Mouse (Mus musculus) cerebellum, adult 9-10 months (tissue): ENCODE measurements around the gene B230104I21Rik.

ENCODE experiments used
- DNase-seq: peaks from one replicate; pipeline ENCODE4 v3.0.0; 2022

Gene B230104I21Rik

DNA sequence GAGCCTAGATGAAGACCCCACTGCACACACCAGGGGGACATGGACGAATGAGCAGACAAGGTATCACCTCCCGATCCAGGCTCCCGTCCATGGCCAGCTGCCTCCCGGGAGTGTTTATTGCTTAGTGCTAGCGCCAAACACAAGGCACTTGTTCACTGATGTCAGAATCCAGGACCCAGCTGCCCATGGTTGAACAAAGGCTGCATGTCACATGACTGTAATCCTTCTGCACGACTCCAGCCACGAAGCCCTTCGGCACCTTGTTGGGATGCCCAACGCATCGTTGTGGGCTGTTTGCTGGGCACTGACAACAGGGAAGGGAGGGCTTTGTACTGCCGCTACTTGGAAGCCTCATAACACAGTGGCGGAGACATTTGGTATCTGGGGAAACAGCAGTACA, at the start of gene B230104I21Rik:
TSS of gene B230104I21Rik (plus strand) at position 367 of the 400 bp plus-strand sequence.
- DNase-seq: peak; percentile 1

DNA sequence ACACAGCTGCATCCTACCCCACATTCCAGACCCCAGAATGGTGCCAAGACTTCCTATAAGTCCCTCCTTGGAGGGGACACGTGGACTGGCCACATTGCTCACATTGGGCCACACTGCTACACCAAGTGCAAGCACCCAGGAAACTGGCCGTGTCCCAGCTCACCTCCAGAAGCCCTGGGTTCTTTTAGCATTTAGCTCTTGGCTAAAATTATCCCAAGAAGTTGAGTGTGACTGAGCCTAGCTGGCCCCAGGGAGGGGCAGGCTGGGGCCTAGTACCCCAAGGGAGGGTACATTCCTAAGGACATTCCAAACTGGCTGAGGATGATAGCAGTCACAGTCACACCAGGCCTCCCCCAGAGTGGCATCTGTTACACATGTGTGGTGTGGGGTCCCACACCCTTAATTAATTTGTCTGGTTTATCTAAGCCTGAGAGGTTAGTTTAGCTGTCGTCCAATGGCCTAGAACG, 42.2 kb upstream of the B230104I21Rik start:
- no peak for DNase-seq

- DNase-seq: no peak
Observed at GRCm38 (mm10) chr4:154294262-154294731, 41.6 kb upstream of the B230104I21Rik start.

GRCm38 (mm10) chr4:154297761-154298160, 38.2 kb upstream of the B230104I21Rik start:
- DNase-seq: no peak

- no peak for DNase-seq
Observed at GRCm38 (mm10) chr4:154299541-154300271, 36.2 kb upstream of the B230104I21Rik start.

GRCm38 (mm10) chr4:154301466-154301881, 34.5 kb upstream of the B230104I21Rik start, which contains the start of gene Arhgef16:
TSS of gene Arhgef16 (minus strand) at chr4:154301676.
- DNase-seq: peak; percentile 41

DNA sequence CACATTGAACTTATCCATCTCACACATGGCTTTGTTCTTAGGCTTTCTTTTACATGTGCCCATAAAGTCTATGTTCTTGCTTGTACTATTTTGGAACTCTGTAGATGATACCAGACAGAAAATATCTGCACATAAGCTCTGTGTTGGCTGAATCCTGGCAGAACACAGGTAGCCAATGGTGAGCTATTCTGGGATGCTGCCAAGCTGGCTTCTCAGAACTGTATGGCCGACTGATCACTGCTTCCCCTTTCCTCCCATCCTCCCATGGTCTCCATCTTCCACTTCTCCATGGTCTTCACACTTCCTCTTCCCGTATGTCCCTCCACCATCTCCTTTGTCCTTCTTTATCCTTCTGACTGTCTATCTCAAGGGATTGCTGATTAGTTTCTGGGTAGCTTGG, 26.8 kb upstream of the B230104I21Rik start:
- DNase-seq: no peak

- no peak for DNase-seq
Observed at GRCm38 (mm10) chr4:154310576-154311262, 25.2 kb upstream of the B230104I21Rik start.

GRCm38 (mm10) chr4:154312143-154312812, 23.6 kb upstream of the B230104I21Rik start:
- DNase-seq: no peak

DNA sequence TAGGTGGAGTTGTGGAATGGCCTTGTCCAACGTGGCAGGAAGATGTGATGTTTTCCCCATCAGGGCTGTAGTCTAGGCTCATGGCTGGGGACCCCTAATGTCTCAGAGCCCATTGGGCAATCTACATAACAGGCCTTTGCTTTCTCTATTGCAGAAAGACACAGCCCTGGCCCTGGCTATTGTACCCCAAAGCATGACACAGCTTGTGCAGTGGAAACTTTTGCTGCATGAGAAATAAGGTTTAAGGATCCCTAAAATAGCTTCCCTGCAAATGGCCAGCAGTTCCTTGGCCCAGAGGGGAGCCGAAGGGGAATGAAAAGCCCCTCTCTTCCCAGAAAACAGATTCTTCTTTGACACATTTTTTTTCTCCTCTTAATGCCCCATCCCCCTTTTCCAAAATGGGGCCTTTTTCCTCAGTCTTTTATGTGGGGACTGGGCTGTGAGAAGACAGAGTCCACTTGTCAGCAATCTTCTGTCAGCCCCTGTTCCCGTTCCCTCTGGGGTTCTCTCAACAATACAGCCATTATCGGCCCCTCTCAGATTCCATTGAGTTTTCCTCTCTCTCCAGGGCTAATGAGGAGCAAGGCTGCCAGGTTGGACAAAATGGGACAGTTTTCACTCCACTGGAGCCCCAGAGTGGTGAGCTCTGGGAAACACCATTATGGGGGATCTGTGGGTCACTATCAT, 22.8 kb upstream of the B230104I21Rik start:
- peak; percentile 9 for DNase-seq

- no peak for DNase-seq
Observed at GRCm38 (mm10) chr4:154313622-154313967, 22.3 kb upstream of the B230104I21Rik start.

- no peak for DNase-seq
Observed at GRCm38 (mm10) chr4:154325410-154325809, 10.5 kb upstream of the B230104I21Rik start.

- DNase-seq: no peak
Observed at GRCm38 (mm10) chr4:154328431-154328830, 7.5 kb upstream of the B230104I21Rik start.

GRCm38 (mm10) chr4:154328836-154329235, 7.1 kb upstream of the B230104I21Rik start:
- DNase-seq: peak; percentile 63

GRCm38 (mm10) chr4:154330001-154330400, 5.9 kb upstream of the B230104I21Rik start:
- no peak for DNase-seq

GRCm38 (mm10) chr4:154331271-154331670, 4.7 kb upstream of the B230104I21Rik start:
- no peak for DNase-seq

- DNase-seq: no peak
Observed at GRCm38 (mm10) chr4:154333300-154333699, 2.6 kb upstream of the B230104I21Rik start.

GRCm38 (mm10) chr4:154334699-154335402, 1.1 kb upstream of the B230104I21Rik start:
- DNase-seq: peak; percentile 35

- no peak for DNase-seq
Observed at GRCm38 (mm10) chr4:154336650-154337049, 723 bp downstream of the B230104I21Rik start.

- DNase-seq: no peak
Observed at GRCm38 (mm10) chr4:154346731-154347522, 11.0 kb downstream of the B230104I21Rik start.

DNA sequence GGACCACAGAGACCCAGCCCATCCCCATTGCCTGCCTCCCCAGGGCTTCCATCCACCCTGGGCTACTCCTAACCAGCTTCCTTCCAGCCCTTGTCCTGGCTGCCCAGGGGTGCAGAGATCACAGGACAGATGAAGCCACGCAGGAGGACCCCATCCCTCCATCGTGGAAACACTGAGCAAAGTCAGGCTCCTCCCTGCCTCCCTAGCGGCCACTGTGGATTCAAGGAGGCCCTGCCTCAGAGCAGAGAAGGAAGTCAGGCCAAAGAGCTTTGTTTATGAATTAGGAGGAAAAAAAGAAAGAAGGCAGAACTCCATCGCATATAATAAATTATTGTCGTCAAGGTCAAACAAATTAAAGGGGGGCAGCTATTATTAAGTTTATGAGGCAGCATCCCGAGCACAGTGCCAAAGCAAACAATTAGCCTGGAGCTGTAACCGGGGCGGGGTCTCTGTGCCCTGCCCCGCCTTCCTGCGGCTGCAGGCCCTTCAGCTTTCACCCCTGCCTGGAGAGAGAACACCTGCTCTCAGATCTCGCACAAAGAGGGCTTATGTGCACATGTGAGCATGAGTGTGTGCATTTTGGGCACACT, 12.4 kb downstream of the B230104I21Rik start:
- no peak for DNase-seq
